Mouse (Mus musculus) lung, postnatal 36 days (tissue): Measurements from ENCODE around the gene Arhgef10l.

Source experiments
- DNase-seq: peaks from one replicate; pipeline ENCODE4 v3.0.0; 2022; ENCODE audit warnings: mixed read lengths

Gene Arhgef10l

GRCm38 (mm10) chr4:140631276-140631849, 34.4 kb downstream of the Arhgef10l start:
- DNase-seq = no peak

- peak; percentile 56 for DNase-seq
Observed at GRCm38 (mm10) chr4:140630651-140631241, 35.1 kb downstream of the Arhgef10l start.

- DNase-seq = no peak
Observed at GRCm38 (mm10) chr4:140630136-140630535, 35.7 kb downstream of the Arhgef10l start.

GRCm38 (mm10) chr4:140628971-140629370, 36.8 kb downstream of the Arhgef10l start:
- no peak for DNase-seq

- no peak for DNase-seq
Observed at GRCm38 (mm10) chr4:140628412-140628943, 37.3 kb downstream of the Arhgef10l start.

- no peak for DNase-seq
Observed at GRCm38 (mm10) chr4:140625651-140626525, 39.9 kb downstream of the Arhgef10l start.

GRCm38 (mm10) chr4:140624468-140625176, 41.2 kb downstream of the Arhgef10l start:
- no peak for DNase-seq

- peak; percentile 20 for DNase-seq
Observed at GRCm38 (mm10) chr4:140624087-140624467, 41.7 kb downstream of the Arhgef10l start.

GRCm38 (mm10) chr4:140622819-140623218, 43.0 kb downstream of the Arhgef10l start:
- DNase-seq = no peak

GRCm38 (mm10) chr4:140620496-140620895, 45.3 kb downstream of the Arhgef10l start:
- DNase-seq = no peak

GRCm38 (mm10) chr4:140617391-140618385, 48.1 kb downstream of the Arhgef10l start:
- DNase-seq = peak; percentile 84

GRCm38 (mm10) chr4:140616894-140617293, 48.9 kb downstream of the Arhgef10l start:
- DNase-seq = no peak

- DNase-seq = peak; percentile 26
Observed at GRCm38 (mm10) chr4:140616196-140616595, 49.6 kb downstream of the Arhgef10l start.

GRCm38 (mm10) chr4:140615771-140616170, 50.0 kb downstream of the Arhgef10l start:
- DNase-seq = peak; percentile 67

GRCm38 (mm10) chr4:140614553-140614952, 51.3 kb downstream of the Arhgef10l start:
- DNase-seq = no peak

GRCm38 (mm10) chr4:140614145-140614544, 51.7 kb downstream of the Arhgef10l start:
- no peak for DNase-seq

- DNase-seq = peak; percentile 39
Observed at GRCm38 (mm10) chr4:140610841-140611609, 54.8 kb downstream of the Arhgef10l start.

- no peak for DNase-seq
Observed at GRCm38 (mm10) chr4:140608228-140608720, 57.5 kb downstream of the Arhgef10l start.

GRCm38 (mm10) chr4:140606779-140607178, 59.0 kb downstream of the Arhgef10l start:
- DNase-seq = no peak

GRCm38 (mm10) chr4:140606197-140606596, 59.6 kb downstream of the Arhgef10l start:
- no peak for DNase-seq

- no peak for DNase-seq
Observed at GRCm38 (mm10) chr4:140605790-140606189, 60.0 kb downstream of the Arhgef10l start.
